Mouse (Mus musculus) intestine, embryonic 16.5 days (tissue): ENCODE data around the gene Slc25a19. TPM values are rescaled to one million over a fixed set of nuclear protein-coding genes. Genes with fewer than 3 reads are reported as not detected.
A peak's percentile ranks its signal among the peaks of the same experiment; 100 is the strongest.

Experiments used
- ATAC-seq: fragments of 200-750 bp; cut with Nextera tagmentation; 2 replicates; pipeline ENCODE4 v1.8.0; 2017; ENCODE audit warnings: moderate TSS enrichment, moderate library complexity
- H3K27ac ChIP-seq: fragments of 300-500 bp; sonication (generic); 2 replicates; pipeline ENCODE4 v1.5.1; 2014; ENCODE audit warnings: mild to moderate bottlenecking, low read length
- H3K27me3 ChIP-seq: fragments of 300-500 bp; sonication (generic); replicated peaks from 2 replicates; pipeline ENCODE4 v1.6.1; 2014; ENCODE audit warnings: low read length, control low read depth, mixed read lengths; ENCODE audit not compliant: control insufficient read depth, insufficient read depth
- H3K36me3 ChIP-seq: fragments of 300-500 bp; sonication (generic); 2 replicates; pipeline ENCODE4 v1.6.1; 2014; ENCODE audit warnings: low read length, control low read depth; ENCODE audit not compliant: control insufficient read depth, insufficient read depth
- H3K4me1 ChIP-seq: fragments of 300-500 bp; sonication (generic); 2 replicates; pipeline ENCODE4 v1.6.1; 2014; ENCODE audit warnings: low read length, control low read depth, mixed read lengths; ENCODE audit not compliant: control insufficient read depth, insufficient read depth
- H3K4me2 ChIP-seq: fragments of 300-500 bp; sonication (generic); 2 replicates; pipeline ENCODE4 v1.6.1; 2014; ENCODE audit warnings: low read depth, low read length, control low read depth
- H3K4me3 ChIP-seq: fragments of 300-500 bp; sonication (generic); 2 replicates; pipeline ENCODE4 v1.5.1; 2014; ENCODE audit warnings: mild to moderate bottlenecking, low read length
- H3K9ac ChIP-seq: fragments of 300-500 bp; sonication (generic); 2 replicates; pipeline ENCODE4 v1.6.1; 2014; ENCODE audit warnings: low read depth, low read length
- H3K9me3 ChIP-seq: fragments of 300-500 bp; sonication (generic); 2 replicates; pipeline ENCODE4 v1.6.1; 2016; ENCODE audit warnings: low read length, control low read depth; ENCODE audit not compliant: control insufficient read depth
- WGBS: fragments of 180-500 bp; shearing (Covaris S2); extraction: QIAGEN DNeasy Blood & Tissue Kit; methylation state at CpG from one replicate; pipeline ENCODE4 v1.1.7; 2014; 5-methylcytosine and 5-hydroxymethylcytosine counted together
- polyA plus RNA-seq: library from polyadenylated mRNA; unstranded; fragments of >200 nt; fragmentation: Nextera tagmentation; extraction: Ambion mirVana; gene quantifications from 2 replicates; pipeline ENCODE4 v1.2.1, GENCODE M21; 2015

Gene Slc25a19
- 30.3 and 31.3 TPM in 2 replicates for polyA plus RNA-seq

GRCm38 (mm10) chr11:115627705-115628464 lies at the start of gene Slc25a19:
Slc25a19 (minus strand) TSS chr11:115628295.
- WGBS: under 1% methylated on average over 47 of the region's 47 CpGs
- peak within 1 kb of the TSS; percentile 67 for H3K27ac ChIP-seq
- H3K4me3 ChIP-seq: peak within 1 kb of the TSS; percentile 65
- peaks cover 2% of the 10 kb centered on the region; the same call in 1 of the 2 replicates for H3K36me3 ChIP-seq
- no peaks in the 10 kb centered on the region for H3K27me3 ChIP-seq
- peak within 1 kb of the TSS; percentile 81 for H3K9ac ChIP-seq
- H3K4me1 ChIP-seq: peaks cover 2% of the 10 kb centered on the region
- ATAC-seq: peak; percentile 99
- H3K9me3 ChIP-seq: no peaks in the 10 kb centered on the region
- peak within 1 kb of the TSS; percentile 71 for H3K4me2 ChIP-seq

- Histone ChIP-seq H3K27ac (no peak overlapping the region), H3K4me2 (no peak overlapping the region), H3K9me3 (no peaks in the 10 kb centered on the region), H3K4me1 (no peaks in the 10 kb centered on the region; the same call in 1 of the 2 replicates), H3K27me3 (no peaks in the 10 kb centered on the region), H3K4me3 (no peak overlapping the region), H3K9ac (no peak overlapping the region), H3K36me3 (no peaks in the 10 kb centered on the region)
- 83% methylated on average over 3 of the region's 3 CpGs for WGBS
- ATAC-seq: no peak
Measured at GRCm38 (mm10) chr11:115677511-115677910, 49.4 kb upstream of the Slc25a19 start.

- 87% methylated on average over 8 of the region's 8 CpGs for WGBS
- ATAC-seq: no peak
- H3K4me2 ChIP-seq: no peak overlapping the region
Measured at GRCm38 (mm10) chr11:115676738-115677137, 48.6 kb upstream of the Slc25a19 start.

GRCm38 (mm10) chr11:115674235-115674865 lies 46.3 kb upstream of the Slc25a19 start:
- Histone ChIP-seq H3K27me3 (no peaks in the 10 kb centered on the region), H3K4me3 (no peak overlapping the region), H3K36me3 (no peaks in the 10 kb centered on the region), H3K9ac (no peak overlapping the region), H3K9me3 (no peaks in the 10 kb centered on the region), H3K4me2 (no peak overlapping the region), H3K27ac (no peak overlapping the region), H3K4me1 (peaks cover 15% of the 10 kb centered on the region)
- no peak for ATAC-seq
- 83% methylated on average over 9 of the region's 9 CpGs for WGBS

More at GRCm38 (mm10) chr11:115676738-115677137, 48.6 kb upstream of the Slc25a19 start:
- no peaks in the 10 kb centered on the region for H3K36me3 ChIP-seq
- no peaks in the 10 kb centered on the region for H3K9me3 ChIP-seq
- no peak overlapping the region for H3K4me3 ChIP-seq
- H3K9ac ChIP-seq: no peak overlapping the region
- H3K27ac ChIP-seq: no peak overlapping the region
- H3K4me1 ChIP-seq: no peaks in the 10 kb centered on the region; the same call in 1 of the 2 replicates
- H3K27me3 ChIP-seq: no peaks in the 10 kb centered on the region

- Histone ChIP-seq H3K4me1 (peaks cover 15% of the 10 kb centered on the region), H3K36me3 (no peaks in the 10 kb centered on the region), H3K9me3 (no peaks in the 10 kb centered on the region), H3K27ac (no peak overlapping the region), H3K9ac (no peak overlapping the region), H3K4me3 (no peak overlapping the region), H3K27me3 (no peaks in the 10 kb centered on the region), H3K4me2 (no peak overlapping the region)
- no peak for ATAC-seq
- 79% methylated on average over 9 of the region's 9 CpGs for WGBS
Measured at GRCm38 (mm10) chr11:115673471-115674234, 45.6 kb upstream of the Slc25a19 start.

- Histone ChIP-seq H3K9me3 (no peaks in the 10 kb centered on the region), H3K4me2 (no peak overlapping the region), H3K9ac (no peak overlapping the region), H3K27me3 (no peaks in the 10 kb centered on the region), H3K4me1 (peaks cover 15% of the 10 kb centered on the region), H3K4me3 (no peak overlapping the region), H3K36me3 (no peaks in the 10 kb centered on the region), H3K27ac (no peak overlapping the region)
- ATAC-seq: no peak
- 80% methylated on average over 7 of the region's 7 CpGs for WGBS
Measured at GRCm38 (mm10) chr11:115672226-115672987, 44.3 kb upstream of the Slc25a19 start.

- 32% methylated on average over 5 of the region's 5 CpGs for WGBS
- no peaks in the 10 kb centered on the region for H3K27me3 ChIP-seq
- peaks cover 15% of the 10 kb centered on the region for H3K4me1 ChIP-seq
- H3K4me2 ChIP-seq: no peak overlapping the region
- H3K9ac ChIP-seq: 0 out of 2 replicates have a peak overlapping the region, but pooled peaks have one; percentile 5
- H3K27ac ChIP-seq: peak overlapping the region; percentile 57
- no peaks in the 10 kb centered on the region for H3K9me3 ChIP-seq
- peak; percentile 87 for ATAC-seq
- H3K36me3 ChIP-seq: no peaks in the 10 kb centered on the region
- H3K4me3 ChIP-seq: no peak overlapping the region
Measured at GRCm38 (mm10) chr11:115670451-115671050, 42.5 kb upstream of the Slc25a19 start.

- H3K27ac ChIP-seq: no peak overlapping the region
- H3K36me3 ChIP-seq: no peaks in the 10 kb centered on the region
- 77% methylated on average over 4 of the region's 4 CpGs for WGBS
- 0 out of 2 replicates have a peak, but pooled peaks cover 3% of the 10 kb centered on the region for H3K4me1 ChIP-seq
- no peaks in the 10 kb centered on the region for H3K27me3 ChIP-seq
- no peak overlapping the region for H3K9ac ChIP-seq
- no peak overlapping the region for H3K4me2 ChIP-seq
- no peak for ATAC-seq
- H3K4me3 ChIP-seq: no peak overlapping the region
- H3K9me3 ChIP-seq: no peaks in the 10 kb centered on the region
Measured at GRCm38 (mm10) chr11:115663676-115664335, 35.7 kb upstream of the Slc25a19 start.
